In genomic region chr19:37590544-37590943, GRCm38 (mm10) we compare ENCODE assay signal across 15 mouse cellular contexts.
"Had no signal": no experiment of that assay in that cellular context is flagged by ENCODE, and none has a peak within 500 bp of the region (broad histone marks: within the 10 kb centered on the region; RNA-seq: fewer than 3 reads in every experiment).

No protein-coding gene starts in this region.

- DNase-seq: gastrocnemius, postnatal 10 days; gastrocnemius, postnatal 25 days; heart, adult 18-20 months; heart, postnatal 10 days; kidney, adult 11 months; kidney, adult 2 months; kidney, adult 9 months; kidney, postnatal 14 days; kidney, postnatal 36 days; layer of hippocampus, adult 9-11 months; layer of hippocampus, postnatal 36 days; left cerebral cortex, postnatal 4 days had no signal

- ATAC-seq: hindbrain, postnatal 0 days; intestine, embryonic 16.5 days; liver, embryonic 12.5 days had no signal
